Mouse (Mus musculus): Measurements from ENCODE around the gene Prepl. TPM values are rescaled to one million over a fixed set of nuclear protein-coding genes. Genes with fewer than 3 reads are reported as not detected.
A peak's percentile ranks its signal among the peaks of the same experiment; 100 is the strongest.

Prepl gene
- polyA plus RNA-seq, 1 experiment from 2014 or later: 45.5 TPM

DNA sequence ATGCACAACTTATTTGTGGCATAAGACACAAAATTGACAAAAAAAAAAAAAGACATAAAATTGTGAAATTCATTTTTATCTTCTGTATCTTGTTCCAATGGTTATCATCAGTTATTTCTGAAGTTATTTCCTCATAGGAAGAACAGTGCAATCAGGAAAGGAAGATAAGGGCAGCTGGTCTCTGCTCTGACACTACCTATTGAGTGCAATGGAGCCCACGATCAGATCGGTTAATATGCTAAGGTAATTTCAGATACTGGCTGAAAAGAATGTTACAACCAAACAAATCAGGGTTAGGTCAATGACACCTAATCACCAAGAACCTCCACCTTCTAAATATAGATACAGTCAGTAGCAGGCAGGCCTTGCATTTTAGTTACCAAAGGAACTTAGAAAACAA lies 4.7 kb downstream of the Prepl start:
- ATAC-seq (replicated peaks; ENCODE audit: insufficient number of reproducible peaks, low FRiP score, low TSS enrichment, low read depth) (no peak), DNase-seq (ENCODE audit: low spot score) (no peak)
- H3K27ac ChIP-seq (replicated peaks; ENCODE audit: low read depth, low read length): no peak overlapping the region
- no peaks in the 10 kb centered on the region for H3K9me3 ChIP-seq (replicated peaks; ENCODE audit: control insufficient read depth, low read length)
- H3K4me1 ChIP-seq (ENCODE audit: control insufficient read depth, insufficient read depth, low read length): no peaks in the 10 kb centered on the region
- WGBS: 96% methylated on average over 2 of the region's 2 CpGs
- no peak overlapping the region for H3K9ac ChIP-seq (replicated peaks; ENCODE audit: low read length)
- no peak overlapping the region for H3K4me2 ChIP-seq (ENCODE audit: low read depth, low read length)
- no peaks in the 10 kb centered on the region for H3K27me3 ChIP-seq (ENCODE audit: control insufficient read depth, insufficient read depth, low read length)
- no peaks in the 10 kb centered on the region for H3K36me3 ChIP-seq (replicated peaks; ENCODE audit: control insufficient read depth, insufficient read depth, low read depth, low read length)
- H3K4me3 ChIP-seq (ENCODE audit: low read depth, low read length): no peak overlapping the region

DNA sequence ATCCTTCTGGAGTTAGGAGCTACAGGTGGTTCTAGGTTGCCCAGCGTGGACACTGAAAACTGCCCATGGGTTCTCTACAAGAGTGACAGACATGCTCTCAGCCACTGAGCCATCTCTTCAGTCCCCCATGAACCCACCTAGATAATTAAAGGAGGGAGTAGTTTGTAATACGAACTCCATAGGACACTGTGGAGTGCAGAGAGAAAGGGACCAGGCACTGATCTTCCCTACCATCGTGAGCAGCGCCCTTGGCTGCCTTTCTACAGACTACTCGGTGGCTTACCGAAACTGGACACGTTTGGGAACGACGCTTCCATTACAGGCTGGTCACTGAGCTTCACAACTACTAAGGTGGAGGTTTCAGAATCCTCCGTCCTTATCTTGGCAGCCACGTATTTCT lies 9.3 kb downstream of the Prepl start:
- DNase-seq (ENCODE audit: low spot score) (no peak), ATAC-seq (replicated peaks; ENCODE audit: insufficient number of reproducible peaks, low FRiP score, low TSS enrichment, low read depth) (no peak)
- no peak overlapping the region for H3K27ac ChIP-seq (replicated peaks; ENCODE audit: low read depth, low read length)
- no peak overlapping the region for H3K4me3 ChIP-seq (ENCODE audit: low read depth, low read length)
- no peaks in the 10 kb centered on the region for H3K9me3 ChIP-seq (replicated peaks; ENCODE audit: control insufficient read depth, low read length)
- H3K9ac ChIP-seq (replicated peaks; ENCODE audit: low read length): no peak overlapping the region
- no peaks in the 10 kb centered on the region for H3K27me3 ChIP-seq (ENCODE audit: control insufficient read depth, insufficient read depth, low read length)
- H3K4me2 ChIP-seq (ENCODE audit: low read depth, low read length): no peak overlapping the region
- no peaks in the 10 kb centered on the region; the same call in 1 of the 2 replicates for H3K36me3 ChIP-seq (replicated peaks; ENCODE audit: control insufficient read depth, insufficient read depth, low read depth, low read length)
- no peaks in the 10 kb centered on the region for H3K4me1 ChIP-seq (ENCODE audit: control insufficient read depth, insufficient read depth, low read length)
- WGBS: 89% methylated on average over 11 of the region's 11 CpGs

DNA sequence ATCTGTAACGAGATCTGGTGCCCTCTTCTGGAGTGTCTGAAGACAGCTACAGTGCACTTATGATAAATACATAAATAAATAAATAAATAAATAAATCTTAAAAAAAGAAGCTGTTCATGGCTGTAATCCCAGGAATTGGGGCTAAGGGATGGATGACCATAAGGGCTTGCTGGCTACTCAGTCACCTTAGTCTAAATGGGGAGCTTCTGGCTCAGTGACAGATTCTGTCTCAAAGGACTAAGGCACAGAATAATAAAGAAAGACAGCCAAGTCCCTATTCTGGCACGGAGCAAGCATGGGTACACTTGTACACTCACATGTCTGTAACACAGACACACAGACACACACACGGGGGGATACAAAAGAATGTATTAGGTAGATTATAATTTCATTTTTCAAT lies 10.8 kb downstream of the Prepl start:
- no peaks in the 10 kb centered on the region for H3K9me3 ChIP-seq (replicated peaks; ENCODE audit: control insufficient read depth, low read length)
- ATAC-seq (replicated peaks; ENCODE audit: insufficient number of reproducible peaks, low FRiP score, low TSS enrichment, low read depth) (no peak), DNase-seq (ENCODE audit: low spot score) (no peak)
- WGBS: 93% methylated on average over 3 of the region's 3 CpGs
- H3K4me2 ChIP-seq (ENCODE audit: low read depth, low read length): no peak overlapping the region
- no peaks in the 10 kb centered on the region; the same call in 1 of the 2 replicates for H3K36me3 ChIP-seq (replicated peaks; ENCODE audit: control insufficient read depth, insufficient read depth, low read depth, low read length)
- no peak overlapping the region for H3K9ac ChIP-seq (replicated peaks; ENCODE audit: low read length)
- H3K4me1 ChIP-seq (ENCODE audit: control insufficient read depth, insufficient read depth, low read length): no peaks in the 10 kb centered on the region
- no peak overlapping the region for H3K27ac ChIP-seq (replicated peaks; ENCODE audit: low read depth, low read length)
- no peaks in the 10 kb centered on the region for H3K27me3 ChIP-seq (ENCODE audit: control insufficient read depth, insufficient read depth, low read length)
- H3K4me3 ChIP-seq (ENCODE audit: low read depth, low read length): no peak overlapping the region

DNA sequence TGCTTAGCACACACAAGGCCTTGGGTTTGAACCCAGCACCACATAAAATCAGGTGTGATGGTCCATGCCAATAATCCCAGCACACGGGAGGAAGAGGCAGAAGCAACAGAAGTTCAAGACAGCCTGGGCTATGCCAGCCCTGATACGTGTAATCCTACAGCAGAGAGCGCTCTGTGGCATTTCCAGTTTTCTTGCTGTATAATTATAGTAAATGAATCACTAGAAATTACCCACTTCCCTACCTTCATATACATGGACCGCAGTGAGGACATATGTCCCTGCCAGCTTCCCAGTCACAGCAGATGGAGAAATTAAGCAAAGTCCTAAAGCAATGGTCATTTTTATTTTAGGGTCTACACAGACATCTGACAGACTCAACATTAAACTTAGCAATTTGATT lies 16.0 kb downstream of the Prepl start:
- H3K9me3 ChIP-seq (replicated peaks; ENCODE audit: control insufficient read depth, low read length): no peaks in the 10 kb centered on the region
- H3K9ac ChIP-seq (replicated peaks; ENCODE audit: low read length): no peak overlapping the region
- 93% methylated on average over 4 of the region's 4 CpGs for WGBS
- no peaks in the 10 kb centered on the region for H3K4me1 ChIP-seq (ENCODE audit: control insufficient read depth, insufficient read depth, low read length)
- H3K27me3 ChIP-seq (ENCODE audit: control insufficient read depth, insufficient read depth, low read length): no peaks in the 10 kb centered on the region
- H3K36me3 ChIP-seq (replicated peaks; ENCODE audit: control insufficient read depth, insufficient read depth, low read depth, low read length): no peaks in the 10 kb centered on the region; the same call in 1 of the 2 replicates
- no peak overlapping the region for H3K4me3 ChIP-seq (ENCODE audit: low read depth, low read length)
- no peak for DNase-seq (ENCODE audit: low spot score)
- no peak overlapping the region for H3K4me2 ChIP-seq (ENCODE audit: low read depth, low read length)
- no peak overlapping the region for H3K27ac ChIP-seq (replicated peaks; ENCODE audit: low read depth, low read length)
- no peak for ATAC-seq (replicated peaks; ENCODE audit: insufficient number of reproducible peaks, low FRiP score, low TSS enrichment, low read depth)

DNA sequence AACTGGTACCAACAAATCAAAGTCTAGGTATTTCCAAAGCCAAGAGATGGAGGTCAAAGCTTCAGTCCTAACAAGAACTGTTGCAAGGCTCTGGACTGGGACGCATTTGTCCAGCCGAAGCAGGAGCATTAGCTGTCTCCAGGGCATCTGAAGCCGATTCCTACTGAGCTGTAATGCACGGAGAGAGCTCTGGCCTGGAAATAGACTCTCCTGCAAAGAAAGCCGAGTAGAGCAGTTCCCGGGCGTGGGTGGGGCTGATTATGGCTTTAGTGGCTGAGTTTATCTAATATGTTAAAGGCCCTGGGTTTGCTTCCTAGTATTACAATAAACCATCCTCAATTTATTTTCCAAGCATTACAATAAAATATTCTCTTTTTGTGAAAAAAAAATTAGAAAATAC lies 16.8 kb downstream of the Prepl start:
- Histone ChIP-seq H3K9me3 (replicated peaks; ENCODE audit: control insufficient read depth, low read length) (no peaks in the 10 kb centered on the region), H3K27ac (replicated peaks; ENCODE audit: low read depth, low read length) (no peak overlapping the region), H3K36me3 (replicated peaks; ENCODE audit: control insufficient read depth, insufficient read depth, low read depth, low read length) (no peaks in the 10 kb centered on the region; the same call in 1 of the 2 replicates), H3K4me3 (ENCODE audit: low read depth, low read length) (no peak overlapping the region), H3K4me2 (ENCODE audit: low read depth, low read length) (no peak overlapping the region), H3K9ac (replicated peaks; ENCODE audit: low read length) (no peak overlapping the region), H3K27me3 (ENCODE audit: control insufficient read depth, insufficient read depth, low read length) (no peaks in the 10 kb centered on the region), H3K4me1 (ENCODE audit: control insufficient read depth, insufficient read depth, low read length) (no peaks in the 10 kb centered on the region)
- ATAC-seq (replicated peaks; ENCODE audit: insufficient number of reproducible peaks, low FRiP score, low TSS enrichment, low read depth): no peak
- no peak for DNase-seq (ENCODE audit: low spot score)
- 62% methylated on average over 7 of the region's 7 CpGs for WGBS

DNA sequence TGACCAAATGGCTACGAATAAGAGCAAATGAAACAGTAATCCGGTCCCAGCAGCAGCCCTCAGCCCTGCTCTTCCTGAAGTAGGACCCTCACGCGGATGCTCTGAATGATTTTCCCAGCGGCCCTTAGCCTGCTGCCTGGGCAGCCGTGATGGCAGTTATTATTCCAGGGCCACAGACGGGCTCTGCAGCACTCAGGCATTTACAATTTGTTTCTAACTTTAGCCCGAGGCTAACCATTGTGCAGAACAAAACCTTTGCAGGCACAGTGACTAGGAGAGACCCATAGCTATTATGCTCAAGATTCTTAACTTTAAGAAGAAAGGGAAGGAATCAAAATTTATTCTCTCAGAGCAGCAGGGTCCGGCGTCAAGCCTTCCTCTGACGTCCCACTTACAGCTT lies 17.7 kb downstream of the Prepl start:
- Histone ChIP-seq H3K4me2 (ENCODE audit: low read depth, low read length) (no peak overlapping the region), H3K36me3 (replicated peaks; ENCODE audit: control insufficient read depth, insufficient read depth, low read depth, low read length) (no peaks in the 10 kb centered on the region; the same call in 1 of the 2 replicates), H3K9ac (replicated peaks; ENCODE audit: low read length) (no peak overlapping the region), H3K27ac (replicated peaks; ENCODE audit: low read depth, low read length) (no peak overlapping the region), H3K4me1 (ENCODE audit: control insufficient read depth, insufficient read depth, low read length) (no peaks in the 10 kb centered on the region), H3K4me3 (ENCODE audit: low read depth, low read length) (no peak overlapping the region), H3K9me3 (replicated peaks; ENCODE audit: control insufficient read depth, low read length) (no peaks in the 10 kb centered on the region), H3K27me3 (ENCODE audit: control insufficient read depth, insufficient read depth, low read length) (no peaks in the 10 kb centered on the region)
- DNase-seq (ENCODE audit: low spot score): peak; percentile 24
- no peak; the same call in 1 of the 2 replicates for ATAC-seq (replicated peaks; ENCODE audit: insufficient number of reproducible peaks, low FRiP score, low TSS enrichment, low read depth)
- WGBS: 62% methylated on average over 11 of the region's 11 CpGs

DNA sequence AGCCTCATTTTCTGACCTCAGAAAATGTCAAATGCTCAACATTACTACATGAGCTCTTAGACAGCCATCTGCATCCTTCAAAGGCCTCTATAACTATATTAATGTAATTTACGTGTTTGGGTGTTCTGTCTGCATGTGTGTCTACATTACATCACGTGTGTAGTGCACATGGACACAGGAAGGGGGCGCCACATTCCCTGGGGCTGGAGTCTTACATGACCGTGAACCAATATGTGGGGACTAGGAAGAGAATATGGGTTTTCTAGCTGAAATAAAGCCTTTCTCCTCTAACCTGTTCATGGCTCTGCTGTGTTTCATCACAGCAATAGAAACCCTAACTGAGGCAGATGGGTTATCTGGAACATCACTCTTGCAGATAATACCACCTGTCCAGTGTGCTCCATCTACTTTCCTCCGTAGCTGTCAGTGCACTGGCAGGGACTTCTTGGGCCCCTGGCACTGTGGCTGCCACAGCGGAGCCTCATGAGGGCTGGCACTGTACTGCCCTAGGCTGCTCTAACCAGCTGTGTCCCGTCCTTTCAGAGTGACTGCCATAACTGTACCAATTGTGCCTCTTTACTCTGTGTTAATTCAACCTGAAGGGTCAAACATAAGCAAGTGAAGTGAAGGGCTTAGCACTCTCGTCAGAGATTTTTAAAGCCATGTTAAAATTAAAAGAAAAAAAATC lies 18.8 kb downstream of the Prepl start:
- H3K4me3 ChIP-seq (ENCODE audit: low read depth, low read length): no peak overlapping the region
- 88% methylated on average over 8 of the region's 8 CpGs for WGBS
- ATAC-seq (replicated peaks; ENCODE audit: insufficient number of reproducible peaks, low FRiP score, low TSS enrichment, low read depth): no peak

DNA sequence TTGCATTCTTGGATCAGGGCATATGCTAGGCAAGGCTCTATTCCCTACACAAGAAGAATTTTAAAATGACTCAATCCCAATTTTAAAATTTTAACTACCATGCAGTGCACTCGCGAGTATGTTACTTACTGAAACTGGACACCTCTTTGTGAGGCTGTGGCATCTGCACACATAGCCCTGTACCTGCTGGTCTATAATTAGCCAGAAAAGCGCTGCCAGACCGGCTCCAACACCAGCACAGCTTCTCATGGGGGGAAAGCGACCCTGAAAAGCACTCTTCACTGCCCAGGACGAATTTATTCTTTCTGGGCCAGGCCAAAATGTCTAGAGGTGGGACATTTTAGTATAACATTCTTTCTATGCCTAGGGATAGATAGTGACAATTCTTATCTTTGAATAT lies 19.4 kb downstream of the Prepl start:
- H3K9ac ChIP-seq (replicated peaks; ENCODE audit: low read length): no peak overlapping the region
- DNase-seq (ENCODE audit: low spot score) (no peak), ATAC-seq (replicated peaks; ENCODE audit: insufficient number of reproducible peaks, low FRiP score, low TSS enrichment, low read depth) (no peak)
- no peak overlapping the region for H3K4me2 ChIP-seq (ENCODE audit: low read depth, low read length)
- H3K9me3 ChIP-seq (replicated peaks; ENCODE audit: control insufficient read depth, low read length): no peaks in the 10 kb centered on the region
- H3K36me3 ChIP-seq (replicated peaks; ENCODE audit: control insufficient read depth, insufficient read depth, low read depth, low read length): peaks cover 2% of the 10 kb centered on the region
- H3K4me1 ChIP-seq (ENCODE audit: control insufficient read depth, insufficient read depth, low read length): no peaks in the 10 kb centered on the region
- H3K27ac ChIP-seq (replicated peaks; ENCODE audit: low read depth, low read length): no peak overlapping the region
- WGBS: 64% methylated on average over 6 of the region's 6 CpGs
- H3K4me3 ChIP-seq (ENCODE audit: low read depth, low read length): no peak overlapping the region
- H3K27me3 ChIP-seq (ENCODE audit: control insufficient read depth, insufficient read depth, low read length): no peaks in the 10 kb centered on the region

More for the DNA sequence above, 18.8 kb downstream of the Prepl start:
- no peak for DNase-seq (ENCODE audit: low spot score)
- H3K27ac ChIP-seq (replicated peaks; ENCODE audit: low read depth, low read length): no peak overlapping the region
- no peak overlapping the region for H3K9ac ChIP-seq (replicated peaks; ENCODE audit: low read length)
- no peaks in the 10 kb centered on the region for H3K27me3 ChIP-seq (ENCODE audit: control insufficient read depth, insufficient read depth, low read length)
- H3K4me1 ChIP-seq (ENCODE audit: control insufficient read depth, insufficient read depth, low read length): no peaks in the 10 kb centered on the region
- H3K9me3 ChIP-seq (replicated peaks; ENCODE audit: control insufficient read depth, low read length): no peaks in the 10 kb centered on the region
- H3K36me3 ChIP-seq (replicated peaks; ENCODE audit: control insufficient read depth, insufficient read depth, low read depth, low read length): no peaks in the 10 kb centered on the region; the same call in 1 of the 2 replicates
- H3K4me2 ChIP-seq (ENCODE audit: low read depth, low read length): no peak overlapping the region
